Mouse (Mus musculus): ENCODE data around the gene Ubox5.
A peak's percentile ranks its signal among the peaks of the same experiment; 100 is the strongest.
"Not testable (repeated sequence)": the region's sequence is repeated elsewhere in the genome, so short reads cannot be mapped to it uniquely, and the experiment has no call there.

The Ubox5 gene

DNA sequence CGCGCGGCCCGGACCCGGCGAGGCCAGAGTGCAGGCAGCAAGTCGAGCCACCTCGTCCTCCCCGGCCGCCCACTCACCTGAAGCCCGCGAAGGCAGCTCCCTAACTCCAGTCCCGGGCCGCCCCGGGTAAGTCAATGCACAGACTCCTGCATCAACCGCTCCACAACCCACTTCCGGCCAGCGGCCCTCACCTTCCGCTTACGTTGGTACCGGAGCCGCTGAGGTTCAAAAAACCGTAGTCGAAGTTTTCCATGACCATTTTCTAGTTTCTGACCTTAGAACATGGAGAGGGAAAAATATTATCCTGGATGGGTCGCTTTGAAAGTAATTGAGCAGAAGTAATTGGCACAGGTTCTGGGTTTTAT is at the start of gene Ubox5, which contains the start of gene Fastkd5:
Gene Ubox5 (minus strand): TSS at position 200 of the 365 bp plus-strand sequence.
Gene Fastkd5 (minus strand): TSS at position 189 of the 365 bp plus-strand sequence.
- peak; percentile 84 to 85 for DNase-seq

DNA sequence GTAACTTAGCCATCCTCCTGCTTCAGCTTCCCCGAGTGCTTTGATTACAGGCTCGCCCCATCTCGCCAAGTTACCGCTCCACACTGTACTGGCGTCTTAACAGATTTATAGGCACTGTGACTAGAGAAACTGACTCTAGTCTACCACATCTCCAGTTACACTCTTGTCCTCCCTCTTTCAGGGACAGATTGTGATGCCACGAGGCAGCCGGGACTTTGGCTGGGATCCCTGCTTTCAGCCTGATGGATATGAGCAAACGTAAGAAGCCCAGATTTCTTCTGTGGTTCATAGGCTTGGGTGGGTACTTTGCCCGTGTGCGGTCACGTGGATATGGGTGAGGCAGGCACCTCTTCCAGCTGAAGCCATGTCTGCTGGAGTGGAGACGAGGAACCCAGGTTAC is 49.3 kb upstream of the Ubox5 start:
- DNase-seq = no peak

DNA sequence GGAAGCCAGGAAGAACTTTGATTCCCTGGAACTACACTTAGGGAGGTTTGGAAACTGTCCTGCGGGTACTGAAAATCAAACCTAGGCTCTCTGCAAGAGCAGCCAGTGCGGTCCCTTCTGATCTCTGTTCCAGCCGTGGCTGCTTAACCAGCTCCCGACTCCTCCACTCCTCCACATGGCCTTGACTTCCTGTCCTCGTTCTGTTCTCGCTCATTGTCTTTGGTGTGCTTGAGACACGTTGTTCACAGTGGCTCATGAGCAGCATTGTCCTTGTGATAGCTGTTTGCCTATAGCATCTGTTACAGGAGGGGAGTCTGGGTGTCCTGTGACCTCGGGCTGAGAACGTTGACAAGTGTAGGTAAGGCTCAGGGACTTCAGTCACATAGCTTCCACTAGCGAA is 47.4 kb upstream of the Ubox5 start:
- DNase-seq = no peak

DNA sequence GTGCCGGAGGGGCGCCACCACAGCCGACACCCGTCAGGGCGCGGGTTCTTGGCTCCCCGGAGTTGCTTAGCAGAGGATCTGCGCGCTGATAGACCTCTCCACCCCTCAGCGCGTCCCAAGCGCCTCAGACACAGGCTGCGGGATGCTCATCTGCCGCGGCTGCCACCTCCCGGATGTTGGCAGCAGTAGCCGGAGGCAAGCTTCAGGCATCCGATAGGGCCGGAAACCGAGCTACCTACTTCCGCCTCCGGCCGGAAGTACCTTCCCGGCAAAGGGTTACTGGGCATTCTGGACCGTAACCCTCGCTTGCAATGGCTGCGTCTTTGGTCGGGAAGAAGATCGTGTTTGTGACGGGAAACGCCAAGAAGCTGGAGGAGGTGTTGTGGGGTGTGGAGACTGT is 37.7 kb upstream of the Ubox5 start, which contains the start of gene Itpa:
Gene Itpa (plus strand): TSS at position 52 of the 400 bp plus-strand sequence.
- DNase-seq = peak; percentile 84 to 88

DNA sequence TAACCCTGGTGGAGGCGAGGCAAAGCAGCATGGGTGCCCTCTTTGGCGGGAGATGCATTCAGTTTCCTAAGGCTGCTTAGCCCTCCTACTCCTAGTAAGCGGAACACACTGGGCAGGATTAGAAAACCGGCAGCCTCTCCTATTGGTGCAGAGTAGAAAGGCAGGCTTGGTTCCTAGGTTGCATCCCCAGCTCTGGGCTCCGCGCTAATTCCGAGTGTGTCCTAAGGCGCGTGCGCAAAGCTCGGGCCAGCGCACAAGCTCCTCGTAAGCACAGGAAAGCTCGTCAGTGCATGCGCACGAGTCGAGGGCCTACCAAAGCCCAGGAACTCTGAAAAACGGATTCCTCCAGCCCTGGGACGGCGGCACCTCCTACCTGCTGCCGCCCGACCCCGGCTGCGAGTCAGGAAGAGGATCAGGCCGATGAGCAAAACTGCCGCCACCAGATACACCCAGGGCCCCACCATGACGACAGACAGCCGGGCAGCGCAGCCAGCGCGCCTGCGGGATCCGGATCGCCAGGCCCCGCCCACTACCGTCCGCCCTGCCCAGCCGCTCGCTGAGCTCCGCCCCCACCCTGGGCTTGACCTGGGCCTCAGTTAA is 34.4 kb upstream of the Ubox5 start, which contains the start of gene Ddrgk1:
Gene Ddrgk1 (minus strand): TSS at position 558 of the 600 bp plus-strand sequence.
- DNase-seq = peak; percentile 88

DNA sequence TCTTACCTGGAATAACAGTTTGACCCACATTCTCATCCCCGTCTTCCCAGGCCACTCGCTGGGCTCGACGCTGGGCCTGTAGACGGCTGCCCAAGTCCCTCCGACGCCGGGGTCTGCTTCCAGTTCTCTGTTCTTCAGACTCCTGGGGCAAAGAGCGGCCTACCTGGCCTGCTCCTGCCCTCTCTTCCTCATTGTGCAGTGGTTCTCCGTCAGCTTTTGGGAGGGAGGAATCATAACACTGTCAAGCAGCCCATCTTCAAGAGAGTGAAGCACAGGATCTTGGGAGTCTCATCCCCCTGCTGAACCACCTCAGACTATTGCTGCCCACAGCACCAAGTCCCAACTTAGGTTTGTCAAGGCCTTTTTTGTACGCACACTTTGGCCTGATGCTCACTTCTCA is 33.5 kb upstream of the Ubox5 start:
- DNase-seq = no peak

DNA sequence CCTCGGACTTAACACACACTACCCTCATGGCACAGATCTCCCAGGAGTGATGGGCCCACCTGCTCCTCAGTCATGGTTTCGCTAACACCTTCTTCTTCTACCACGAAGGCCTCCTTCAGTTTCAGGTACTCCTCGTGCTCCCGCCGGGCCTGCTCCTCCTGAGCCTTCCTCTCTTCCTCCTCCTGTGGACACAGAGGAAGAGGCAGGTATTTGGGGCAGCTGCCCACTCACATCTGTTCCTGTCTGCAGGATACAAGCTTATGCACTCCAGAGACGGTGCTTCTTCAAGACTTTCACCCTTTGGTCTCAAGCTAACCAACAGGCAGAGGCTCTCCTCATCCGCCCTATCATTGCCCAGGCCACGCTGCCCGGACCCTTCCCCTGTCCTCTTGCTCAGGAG is 28.7 kb upstream of the Ubox5 start:
- no peak for DNase-seq

DNA sequence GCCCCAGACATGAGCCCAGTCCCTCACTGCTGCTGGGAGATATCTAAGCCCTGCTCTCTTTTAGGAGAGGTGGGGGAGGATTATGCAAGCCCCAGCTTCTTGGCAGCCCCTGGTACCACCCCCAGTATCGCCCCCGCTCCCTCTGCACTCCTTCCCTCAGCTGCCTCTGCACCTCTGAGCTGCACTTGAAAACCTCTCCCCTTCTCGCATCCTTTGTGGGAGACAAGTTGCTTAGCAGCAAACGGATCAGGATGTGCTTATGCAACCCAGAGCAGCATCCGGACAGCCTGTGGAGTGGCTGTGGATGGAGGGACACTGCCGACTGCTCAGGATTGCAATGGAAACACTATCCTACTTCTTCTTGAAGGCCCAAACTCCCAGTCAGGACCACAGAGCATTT is 27.7 kb upstream of the Ubox5 start:
- no peak for DNase-seq

DNA sequence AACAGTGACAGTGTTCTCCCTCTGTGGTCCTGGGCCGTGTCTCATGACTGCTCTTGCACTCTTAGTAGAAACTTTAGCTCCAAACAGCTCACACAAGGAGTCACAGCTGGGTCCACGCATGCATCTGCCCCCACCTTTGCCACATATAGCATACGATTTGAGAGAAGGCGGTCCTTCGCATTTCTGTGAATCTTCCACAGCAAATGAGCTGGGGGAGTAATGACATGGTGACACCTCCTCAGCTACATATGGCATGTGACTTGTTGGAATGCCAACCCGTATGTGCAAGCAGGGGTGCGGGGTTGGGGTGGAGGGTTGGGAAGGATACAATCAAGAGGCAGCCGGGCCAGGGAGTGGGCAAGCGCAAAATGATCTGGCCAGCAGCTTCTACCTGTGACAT is 26.7 kb upstream of the Ubox5 start:
- DNase-seq = no peak

DNA sequence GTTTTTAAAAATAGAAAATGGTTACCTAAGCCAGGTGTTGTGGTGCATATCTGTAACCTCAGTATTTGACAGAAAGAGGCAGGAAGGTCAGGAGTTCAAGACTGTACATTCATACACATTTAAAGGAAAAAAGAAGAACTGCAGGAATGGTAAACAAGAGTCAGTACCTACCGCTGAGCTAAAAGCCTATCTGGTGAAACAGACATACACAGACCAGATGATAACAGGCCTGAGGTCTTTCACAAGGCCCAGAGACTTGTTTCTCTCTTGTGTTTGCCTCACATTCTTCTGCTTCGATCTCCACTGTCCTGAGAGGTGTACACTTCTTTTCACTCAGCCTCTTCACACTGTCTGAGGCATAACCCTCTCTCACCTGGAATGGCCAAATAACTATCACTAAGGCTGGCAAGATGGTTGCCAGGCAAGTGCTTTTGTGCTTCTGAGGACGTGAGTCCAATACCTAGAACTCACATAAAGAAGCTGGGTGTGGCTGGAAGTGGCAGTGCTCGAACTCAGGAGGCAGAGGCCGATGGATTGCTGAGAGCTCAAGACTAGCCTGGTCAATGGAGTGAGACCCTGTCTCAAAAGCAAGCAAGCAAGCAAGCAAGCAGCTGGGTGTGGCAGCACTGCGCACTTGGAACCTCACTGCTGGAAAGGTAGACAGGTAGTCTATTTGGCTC is 26.0 kb upstream of the Ubox5 start:
- DNase-seq = no peak

DNA sequence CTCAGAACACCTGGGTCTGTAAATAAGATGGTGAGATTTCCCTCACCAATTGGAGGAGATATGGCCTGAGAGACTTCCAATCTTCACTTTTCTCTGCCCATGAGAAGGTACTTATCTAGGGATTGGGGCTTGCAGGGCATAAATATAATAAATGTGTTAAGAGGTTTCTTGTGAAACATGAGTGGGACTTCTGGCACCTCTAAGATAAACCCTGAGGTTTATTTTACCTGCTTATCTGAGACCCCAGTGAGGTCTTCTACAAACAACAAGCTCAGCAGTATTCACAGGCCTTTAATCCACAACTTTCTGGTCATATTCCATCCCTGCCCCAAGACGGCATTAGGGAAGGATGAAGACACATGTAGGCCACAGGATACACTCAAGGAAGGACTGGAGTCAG is 23.9 kb upstream of the Ubox5 start:
- no peak for DNase-seq

DNA sequence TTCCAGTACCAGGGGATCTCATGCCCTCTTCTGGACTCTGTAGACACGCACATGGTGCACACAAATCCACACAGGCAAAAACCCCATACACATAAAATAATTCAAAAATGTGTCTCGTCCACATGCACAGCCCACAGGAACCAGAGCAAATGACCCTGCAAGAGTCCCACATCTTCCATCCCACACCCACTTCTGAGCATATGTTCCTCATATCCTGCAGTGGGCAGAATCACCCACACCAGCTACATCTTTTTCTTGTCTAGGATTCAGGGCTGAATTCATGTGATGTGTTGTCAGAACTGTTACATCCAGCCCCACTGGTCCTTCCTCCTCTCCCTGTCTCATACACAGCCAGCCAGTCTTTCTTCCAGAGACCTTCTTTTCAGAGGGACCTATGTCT is 23.5 kb upstream of the Ubox5 start:
- DNase-seq = no peak

DNA sequence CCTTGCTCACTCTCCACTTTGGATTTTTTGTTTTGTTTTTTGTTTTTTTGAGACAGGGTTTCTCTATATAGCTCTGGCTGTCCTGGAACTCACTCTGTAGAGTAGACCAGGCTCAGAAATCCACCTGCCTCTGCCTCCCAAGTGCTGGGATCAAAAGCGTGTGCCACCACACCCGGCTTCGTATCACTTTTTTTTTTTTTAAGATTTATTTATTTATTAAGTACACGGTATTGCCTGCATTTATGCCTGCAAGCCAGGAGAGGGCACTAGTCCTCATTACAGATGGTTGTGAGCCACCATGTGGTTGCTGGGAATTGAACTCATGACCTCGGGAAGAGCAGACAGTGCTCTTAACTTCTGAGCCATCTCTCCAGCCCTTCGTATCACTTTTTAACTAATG is 19.2 kb upstream of the Ubox5 start:
- DNase-seq = not testable (repeated sequence)

DNA sequence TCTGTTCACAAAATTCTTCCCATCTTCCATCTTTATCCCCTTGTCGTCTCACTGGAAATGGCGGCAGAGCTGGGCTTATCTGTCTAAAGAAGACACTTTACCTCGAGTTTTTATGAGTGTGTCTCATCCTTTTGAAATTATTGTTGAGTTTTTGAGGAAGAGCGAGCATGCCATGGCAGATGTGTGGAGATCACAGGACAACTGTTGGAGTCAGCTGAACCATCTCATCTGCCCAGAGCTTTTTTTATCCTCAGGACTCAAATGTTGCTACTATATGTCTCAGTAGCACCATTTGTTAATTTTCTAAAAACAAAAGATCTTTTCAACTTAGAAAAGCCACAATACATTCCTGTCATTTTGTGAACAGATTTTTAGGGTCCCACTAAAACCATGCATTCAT is 15.4 kb upstream of the Ubox5 start:
- no peak for DNase-seq

DNA sequence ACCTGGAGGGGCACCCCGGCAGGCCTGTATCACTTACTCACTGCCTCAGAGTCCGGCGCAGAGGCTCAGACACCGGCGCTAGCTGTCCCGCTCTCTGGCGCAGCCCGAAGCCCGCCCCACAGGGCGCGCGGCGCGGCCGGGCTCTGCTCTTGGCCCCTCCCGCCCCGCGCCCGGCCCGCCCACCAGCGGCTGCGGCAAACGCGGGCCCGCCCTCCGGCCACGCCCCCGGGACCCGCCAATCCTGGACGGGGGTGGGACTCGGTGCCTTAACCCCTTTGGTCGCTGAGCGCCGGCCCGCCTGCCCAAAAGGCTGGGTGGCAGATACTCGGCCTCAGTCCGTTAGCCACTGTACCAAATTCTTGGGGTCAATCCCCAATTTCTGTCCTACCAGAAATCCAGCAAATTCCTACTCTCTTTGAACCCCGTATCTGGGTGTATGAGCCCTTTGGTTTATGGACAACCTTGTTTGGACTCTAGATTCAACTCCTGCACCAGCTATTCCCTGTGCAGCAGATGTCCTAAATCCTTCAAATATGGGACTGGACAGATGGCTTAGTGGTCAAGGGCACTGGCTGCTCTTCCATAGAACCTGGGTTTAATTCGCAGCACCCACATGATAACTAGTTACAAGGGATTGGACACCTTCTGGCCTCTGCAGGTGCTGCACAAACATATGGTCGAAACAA is 13.0 kb upstream of the Ubox5 start, which contains the start of gene Lzts3:
Gene Lzts3 (minus strand): TSS at position 120 of the 686 bp plus-strand sequence.
- peak; percentile 91 to 92 for DNase-seq

DNA sequence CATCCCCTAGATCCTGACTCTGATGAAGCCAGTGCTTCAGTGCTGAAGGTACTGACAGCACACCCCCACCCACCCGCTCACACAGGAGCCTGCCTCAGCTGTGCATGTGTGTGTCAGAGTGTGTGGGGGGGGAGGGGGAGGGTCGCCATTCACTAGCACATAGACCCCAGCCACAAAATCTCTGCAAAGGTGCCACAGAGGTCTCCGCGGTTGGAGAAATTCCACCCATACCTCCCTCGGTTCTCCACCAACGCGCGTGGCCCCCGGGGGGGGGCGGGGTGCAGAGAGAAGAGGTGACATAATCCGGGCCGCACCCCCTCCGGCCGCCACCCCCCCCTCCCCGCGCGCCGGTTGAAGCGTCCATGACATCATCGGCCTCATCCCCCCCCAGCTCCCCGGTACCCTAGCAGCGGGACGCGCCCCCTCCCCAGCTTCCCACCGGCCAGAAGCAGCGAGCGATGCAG is 12.4 kb upstream of the Ubox5 start:
- no peak for DNase-seq

DNA sequence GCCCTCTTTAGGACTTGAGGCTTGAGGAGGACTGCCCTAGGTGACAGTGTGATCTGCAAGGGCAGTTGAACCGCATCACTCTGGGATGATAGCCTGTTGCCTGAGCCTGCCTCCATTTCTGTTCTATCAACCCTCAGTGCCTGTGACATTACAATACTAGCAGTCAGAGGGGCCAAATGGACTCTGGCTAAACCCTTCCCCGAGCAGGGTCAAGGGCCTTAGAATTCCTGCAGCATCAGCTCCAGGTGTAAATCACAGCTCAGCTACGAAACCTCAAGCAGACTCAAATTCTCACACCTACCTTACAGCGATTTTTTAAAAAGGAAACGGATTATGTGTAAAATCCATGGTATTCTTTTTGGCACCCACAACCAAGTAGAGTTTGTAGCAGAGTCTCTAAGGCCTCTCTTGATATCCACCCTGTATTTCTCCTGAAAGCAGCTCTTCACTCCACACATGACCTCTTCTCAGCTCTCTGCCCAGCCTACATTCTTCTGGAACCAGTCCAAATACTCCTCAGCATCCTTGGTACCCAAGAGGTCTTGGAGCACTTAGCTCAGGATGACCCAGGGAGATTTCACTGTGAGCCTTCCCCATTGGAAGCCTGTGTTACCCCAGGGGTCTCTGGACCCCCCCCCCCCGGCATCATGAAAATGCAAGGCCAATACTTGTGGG is 11.7 kb upstream of the Ubox5 start:
- DNase-seq = no peak

DNA sequence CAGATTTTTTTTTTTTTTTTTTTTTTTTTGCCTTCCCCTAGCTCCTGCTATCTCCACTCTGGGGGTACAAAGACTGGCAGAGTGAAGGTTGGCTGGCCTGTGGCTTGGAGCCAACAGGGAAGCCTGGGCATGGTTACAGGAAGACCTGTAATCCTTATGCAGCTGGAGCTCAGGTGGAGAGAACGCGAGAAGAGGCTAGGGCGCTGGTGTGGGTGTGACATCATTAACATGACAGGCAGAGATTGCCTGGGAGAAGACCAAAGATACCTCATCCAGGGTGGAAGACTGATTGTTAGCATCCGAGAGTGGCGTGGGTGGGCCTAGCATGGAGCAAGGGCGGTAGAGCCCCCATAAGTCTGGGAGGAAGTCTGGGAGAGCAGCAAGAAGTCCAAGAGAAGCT is 9.4 kb upstream of the Ubox5 start:
- no peak for DNase-seq

DNA sequence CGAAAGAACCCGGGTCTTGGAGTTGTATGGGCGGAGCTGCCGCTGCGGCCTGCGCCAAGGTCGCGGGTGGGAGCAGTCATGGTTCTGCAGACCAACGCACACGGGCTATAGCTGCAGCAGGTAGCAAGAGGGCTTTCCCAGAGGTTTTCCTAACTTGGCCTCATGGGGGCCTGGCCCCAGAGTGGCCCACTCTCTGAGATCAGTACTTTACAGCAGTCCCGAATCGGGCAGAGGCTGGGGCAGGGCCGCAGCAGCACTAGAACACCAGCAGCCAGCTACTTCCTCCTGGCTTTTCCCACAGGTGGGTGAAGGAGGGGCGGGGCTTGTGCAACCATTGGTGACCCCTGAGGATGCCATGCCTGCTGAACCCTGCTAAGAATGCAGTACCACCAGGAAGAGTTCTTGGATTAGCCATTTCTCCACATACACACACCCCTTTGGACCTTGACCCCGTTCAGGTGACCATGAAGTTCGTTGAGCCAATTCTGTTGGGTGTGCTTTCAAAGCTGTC is 8.3 kb upstream of the Ubox5 start:
- no peak for DNase-seq

DNA sequence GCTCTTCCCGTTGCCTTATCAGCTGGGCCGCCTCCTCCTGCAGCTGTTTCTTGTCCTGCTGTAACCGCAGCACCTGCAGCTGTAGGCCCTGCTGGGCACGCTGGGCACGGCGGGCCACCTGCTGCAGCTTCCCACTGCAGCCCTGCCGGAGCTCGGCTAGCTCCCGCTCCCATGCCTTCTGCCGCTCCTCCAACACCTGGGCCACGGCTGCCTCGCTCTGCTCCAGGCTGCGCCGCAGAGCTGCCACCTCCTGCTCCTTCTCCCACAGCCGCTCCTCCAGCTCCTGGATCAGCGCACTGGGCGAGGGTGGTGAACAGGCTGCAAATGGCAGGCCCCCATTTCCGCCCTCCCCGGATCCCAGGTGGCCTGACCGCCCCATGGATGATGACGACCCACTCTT is 6.0 kb upstream of the Ubox5 start:
- peak; percentile 78 to 89 for DNase-seq

DNA sequence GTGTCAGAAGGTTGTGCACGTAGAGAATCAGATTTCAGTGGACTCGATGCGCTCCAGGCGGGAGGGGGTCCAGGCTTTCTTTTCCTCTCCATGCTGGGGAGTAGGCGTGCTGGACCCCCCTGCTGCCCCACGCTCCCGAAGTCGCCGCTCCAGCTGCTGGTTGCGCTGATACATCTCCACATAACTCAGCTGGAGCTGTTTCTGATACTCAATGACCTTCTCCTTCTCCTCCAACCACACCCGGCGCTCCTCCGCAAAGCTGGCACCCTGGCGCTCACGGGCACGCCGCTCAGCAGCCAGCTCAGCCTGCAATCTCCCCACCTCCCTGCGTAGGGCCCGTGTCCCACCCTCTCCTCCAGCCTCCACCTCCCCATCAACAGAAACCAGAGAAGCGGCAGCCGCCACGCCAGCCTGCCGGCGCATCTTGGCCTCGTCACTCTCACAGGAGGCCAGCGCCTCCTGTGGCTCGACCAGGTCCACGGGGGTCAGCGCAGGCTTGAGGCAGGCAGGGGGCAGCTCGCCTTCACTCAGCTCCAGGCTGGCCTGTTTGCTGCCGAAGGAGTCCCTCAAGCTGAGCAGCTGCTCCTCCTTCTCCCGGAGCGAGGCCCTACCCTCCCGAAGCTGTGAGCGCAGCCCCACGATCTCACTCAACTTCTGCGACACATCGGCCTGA is 5.0 kb upstream of the Ubox5 start:
- peak; percentile 41 to 54 for DNase-seq

DNA sequence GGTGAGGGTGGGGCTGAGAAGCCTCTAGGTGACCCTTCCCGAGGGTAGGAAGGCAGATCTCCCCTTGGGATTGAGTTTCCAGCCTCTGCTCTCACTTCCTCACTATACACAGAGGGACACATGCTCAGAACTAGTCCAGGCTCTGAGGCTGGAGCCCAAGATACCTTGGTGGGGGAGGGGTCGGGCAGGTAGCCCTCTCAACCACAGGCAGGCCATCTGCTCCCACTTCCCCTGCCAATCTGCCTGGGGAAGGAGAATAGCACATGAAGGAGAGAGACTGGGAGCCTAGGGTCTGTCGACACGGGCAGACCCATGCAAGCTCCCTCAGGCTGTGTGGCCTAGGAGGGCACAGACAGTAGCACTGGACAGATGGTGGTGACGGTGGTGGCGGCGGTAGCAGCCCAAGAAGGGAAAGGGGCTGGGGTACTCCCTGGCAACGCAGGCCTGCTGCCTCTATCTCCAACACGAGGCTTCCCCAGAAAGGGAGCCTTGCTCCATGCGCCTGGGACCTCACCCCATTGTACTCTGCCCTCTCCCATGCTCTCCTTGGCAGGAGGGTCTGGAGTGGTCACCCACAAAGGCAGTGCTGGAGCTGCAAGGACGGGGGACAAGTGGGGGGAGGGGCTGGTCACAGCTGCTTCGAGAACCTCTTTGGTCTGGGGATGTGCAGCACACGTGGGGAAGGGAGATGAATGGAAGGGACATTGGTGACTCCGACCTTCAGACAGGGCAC is 4.3 kb upstream of the Ubox5 start:
- DNase-seq = no peak

All from thymus, postnatal 36 days (tissue).